ENCODE assay signal across 30 mouse cellular contexts in the genomic region with DNA sequence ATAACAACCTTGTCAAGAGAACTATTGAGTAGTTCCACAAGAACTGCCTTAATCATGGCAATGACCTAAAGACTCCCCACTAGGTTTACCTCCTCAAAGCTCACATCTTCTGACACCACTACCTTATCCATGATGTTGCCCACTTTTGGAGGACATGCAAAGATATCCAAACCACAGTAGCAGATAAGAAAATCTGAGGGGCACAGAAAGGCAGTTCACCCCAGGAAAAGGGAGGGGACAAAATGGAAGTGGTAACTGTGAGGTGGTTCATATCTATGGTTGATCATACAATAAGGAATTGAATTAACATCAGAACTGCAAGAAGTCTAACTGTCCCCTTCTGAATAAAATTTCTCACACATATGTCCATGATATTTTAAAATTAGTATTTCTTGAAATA. TPM values are rescaled to one million over a fixed set of nuclear protein-coding genes. Genes with fewer than 3 reads are reported as not detected.
"Had no signal": no experiment of that assay in that cellular context is flagged by ENCODE, and none has a peak within 500 bp of the region (broad histone marks: within the 10 kb centered on the region; RNA-seq: fewer than 3 reads in every experiment).

No protein-coding gene starts in this region.

- H3K4me3 ChIP-seq: limb, embryonic 10.5 days; limb, embryonic 12.5 days; limb, embryonic 13.5 days; limb, embryonic 15.5 days; liver, embryonic 12.5 days; liver, embryonic 13.5 days; liver, embryonic 15.5 days; lung, embryonic 15.5 days; megakaryocyte, embryonic 14.5 days; midbrain, embryonic 10.5 days; midbrain, embryonic 12.5 days; midbrain, embryonic 13.5 days; midbrain, embryonic 15.5 days; myocyte; neural tube, embryonic 12.5 days had no signal

- H3K4me1 ChIP-seq: limb, embryonic 10.5 days; limb, embryonic 12.5 days; limb, embryonic 13.5 days; limb, embryonic 15.5 days; liver, embryonic 12.5 days; liver, embryonic 13.5 days; liver, embryonic 15.5 days; lung, embryonic 15.5 days; megakaryocyte, embryonic 14.5 days; midbrain, embryonic 10.5 days; midbrain, embryonic 12.5 days; midbrain, embryonic 13.5 days; midbrain, embryonic 15.5 days; neural tube, embryonic 12.5 days had no signal

- H3K27me3 ChIP-seq: limb, embryonic 12.5 days; limb, embryonic 13.5 days; limb, embryonic 15.5 days; liver, embryonic 12.5 days; liver, embryonic 13.5 days; liver, embryonic 15.5 days; lung, embryonic 15.5 days; megakaryocyte, embryonic 14.5 days; midbrain, embryonic 12.5 days; midbrain, embryonic 13.5 days; midbrain, embryonic 15.5 days; neural tube, embryonic 12.5 days had no signal

- H3K9me3 ChIP-seq: limb, embryonic 10.5 days; limb, embryonic 12.5 days; limb, embryonic 13.5 days; limb, embryonic 15.5 days; liver, embryonic 12.5 days; liver, embryonic 13.5 days; liver, embryonic 15.5 days; lung, embryonic 15.5 days; megakaryocyte, embryonic 14.5 days; midbrain, embryonic 10.5 days; midbrain, embryonic 12.5 days; midbrain, embryonic 13.5 days; midbrain, embryonic 15.5 days; neural tube, embryonic 12.5 days had no signal

- H3K27ac ChIP-seq: limb, embryonic 10.5 days; limb, embryonic 12.5 days; limb, embryonic 13.5 days; limb, embryonic 15.5 days; liver, embryonic 12.5 days; liver, embryonic 13.5 days; liver, embryonic 14.5 days; liver, embryonic 15.5 days; lung, embryonic 15.5 days; macrophage; midbrain, embryonic 10.5 days; midbrain, embryonic 12.5 days; midbrain, embryonic 13.5 days; midbrain, embryonic 15.5 days; neural tube, embryonic 12.5 days had no signal

- H3K36me3 ChIP-seq: limb, embryonic 10.5 days; limb, embryonic 12.5 days; limb, embryonic 13.5 days; limb, embryonic 15.5 days; liver, embryonic 12.5 days; liver, embryonic 13.5 days; liver, embryonic 15.5 days; lung, embryonic 15.5 days; midbrain, embryonic 10.5 days; midbrain, embryonic 12.5 days; midbrain, embryonic 13.5 days; midbrain, embryonic 15.5 days; neural tube, embryonic 12.5 days had no signal

- DNase-seq: left cerebral cortex, postnatal 4 days; liver; liver, embryonic 13.5 days; liver, postnatal 0 days; lung, adult 18-20 months; lung, adult 2 months; lung, embryonic 14.5 days; lung, postnatal 10 days; lung, postnatal 14 days; lung, postnatal 36 days; lung, postnatal 4 days; midbrain, embryonic 14.5 days had no signal

- H3K9ac ChIP-seq: limb, embryonic 12.5 days; limb, embryonic 13.5 days; limb, embryonic 15.5 days; liver, embryonic 12.5 days; liver, embryonic 13.5 days; liver, embryonic 14.5 days; liver, embryonic 15.5 days; liver, postnatal 0 days; lung, embryonic 14.5 days; lung, embryonic 15.5 days; midbrain, embryonic 12.5 days; midbrain, embryonic 13.5 days; midbrain, embryonic 15.5 days; neural tube, embryonic 12.5 days had no signal

RNA-seq across cellular contexts. Expression of a gene that starts 29.4 kb away (rescaled TPM):
- total RNA-seq: liver, adult 2 months; monocyte, adult 5-6 weeks had no signal
- polyA plus RNA-seq: liver, adult 2 months; macrophage had no signal
